Comparison of ENCODE assay signal across 22 mouse cellular contexts in the genomic region with DNA sequence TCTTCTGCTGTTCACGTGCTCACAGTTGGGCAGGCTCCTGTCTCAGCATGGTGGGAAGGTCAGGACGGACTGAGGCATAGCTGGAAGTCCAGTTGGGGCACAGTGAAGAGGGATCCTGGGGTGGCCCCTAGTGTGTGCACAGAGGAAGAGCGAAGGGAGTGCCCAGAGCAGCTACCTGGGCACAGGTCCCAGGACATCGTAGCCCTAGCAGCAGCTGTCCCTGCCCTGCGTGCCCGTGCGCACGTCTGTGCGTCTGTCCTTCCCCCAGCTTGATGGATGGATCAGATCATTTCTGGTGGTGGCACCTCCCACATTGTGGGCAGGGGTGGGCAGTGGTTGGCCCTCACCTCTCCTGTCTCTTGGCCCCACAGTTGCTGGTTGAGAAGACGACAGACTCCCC. TPM values are rescaled to one million over a fixed set of nuclear protein-coding genes. Genes with fewer than 3 reads are reported as not detected.
A peak's percentile ranks its signal among the peaks of the same experiment; 100 is the strongest.
DNase-seq lines count a peak whose midpoint lies in the region; ATAC-seq and TF ChIP-seq lines count a peak whose summit lies in the region.
"Had no signal": no experiment of that assay in that cellular context is flagged by ENCODE, and none has a peak within 500 bp of the region (broad histone marks: within the 10 kb centered on the region; RNA-seq: fewer than 3 reads in every experiment).

No protein-coding gene starts in this region.

- intact Hi-C loops in gastrocnemius, postnatal 14 days (cut with DNase I; ENCODE audit: low total_unique reads), result no loop called here

- no peak for ATAC-seq in midbrain, postnatal 0 days (ENCODE audit: low FRiP score)
- ATAC-seq: forebrain, embryonic 14.5 days had no signal

- peaks cover 55% of the 10 kb centered on the region for H3K36me3 ChIP-seq in midbrain, embryonic 10.5 days
- H3K36me3 ChIP-seq in midbrain, postnatal 0 days (ENCODE audit: insufficient read depth, low read length), result peaks cover 38% of the 10 kb centered on the region
- H3K36me3 ChIP-seq in myocyte (ENCODE audit: control insufficient read depth, insufficient read depth), result peaks cover 3% of the 10 kb centered on the region

- H3ac ChIP-seq in myocyte (ENCODE audit: control insufficient read depth, insufficient read length), result no peak overlapping the region

- H3K27me3 ChIP-seq in midbrain, embryonic 10.5 days (ENCODE audit: low read depth, poor library complexity, severe bottlenecking), result no peaks in the 10 kb centered on the region
- H3K27me3 ChIP-seq in midbrain, postnatal 0 days (ENCODE audit: insufficient read depth, low read length), result no peaks in the 10 kb centered on the region
- no peaks in the 10 kb centered on the region for H3K27me3 ChIP-seq in myocyte (ENCODE audit: control insufficient read depth, insufficient read depth, insufficient read length)
- H3K27me3 ChIP-seq: CH12.LX; lung, embryonic 15.5 days; midbrain, embryonic 12.5 days had no signal

- no peak overlapping the region for H3K4me3 ChIP-seq in midbrain, embryonic 10.5 days
- no peak overlapping the region for H3K4me3 ChIP-seq in midbrain, postnatal 0 days (ENCODE audit: low read depth, low read length)
- H3K4me3 ChIP-seq in myocyte, result no peak overlapping the region
- H3K4me3 ChIP-seq: lung, embryonic 15.5 days; midbrain, embryonic 12.5 days had no signal

- WGBS in midbrain, embryonic 10.5 days, result 93% methylated on average over 10 of the region's 10 CpGs
- WGBS in midbrain, postnatal 0 days, result 91% methylated on average over 10 of the region's 10 CpGs

- H3K9me3 ChIP-seq in midbrain, embryonic 10.5 days (replicated peaks), result no peaks in the 10 kb centered on the region
- no peaks in the 10 kb centered on the region for H3K9me3 ChIP-seq in midbrain, postnatal 0 days (ENCODE audit: low read length)
- H3K9me3 ChIP-seq: lung, embryonic 15.5 days; midbrain, embryonic 12.5 days had no signal

- H3K27ac ChIP-seq in midbrain, embryonic 10.5 days (replicated peaks), result peak overlapping the region; percentile 97; the same call in 1 of the 2 replicates
- H3K27ac ChIP-seq in midbrain, postnatal 0 days (ENCODE audit: low read depth, low read length), result no peak overlapping the region
- H3K27ac ChIP-seq: liver, embryonic 14.5 days; lung, embryonic 15.5 days had no signal

- H3K4me1 ChIP-seq in midbrain, embryonic 10.5 days, result peaks cover 48% of the 10 kb centered on the region
- peaks cover 7% of the 10 kb centered on the region for H3K4me1 ChIP-seq in midbrain, postnatal 0 days (ENCODE audit: insufficient read depth, low read length)

- H3K9ac ChIP-seq in midbrain, postnatal 0 days (replicated peaks; ENCODE audit: low read length, poor library complexity, severe bottlenecking), result no peak overlapping the region
- H3K9ac ChIP-seq: liver, embryonic 14.5 days; lung, embryonic 15.5 days had no signal

- H3K4me2 ChIP-seq in midbrain, postnatal 0 days (ENCODE audit: low read depth, low read length, poor library complexity, severe bottlenecking), result no peak overlapping the region
- no peak overlapping the region for H3K4me2 ChIP-seq in myocyte (ENCODE audit: low read depth)
- H3K4me2 ChIP-seq: lung, embryonic 15.5 days; midbrain, embryonic 12.5 days had no signal

- peak; percentile 63 for DNase-seq in gastrocnemius, adult 18-20 months (ENCODE audit: low spot score)
- DNase-seq in gastrocnemius, postnatal 14 days, result no peak
- DNase-seq in heart, postnatal 4 days, result peak; percentile 17
- no peak for DNase-seq in heart, adult 9 months (ENCODE audit: low spot score in 2 of 2)
- no peak for DNase-seq in midbrain, embryonic 10.5 days (ENCODE audit: low spot score)
- DNase-seq in midbrain, postnatal 0 days (ENCODE audit: low spot score), result no peak
- no peak for DNase-seq in thymus, postnatal 10 days (ENCODE audit: low spot score in 2 of 2)
- DNase-seq: adrenal gland, postnatal 25 days; heart, postnatal 36 days; kidney, adult 8-10 months; kidney, postnatal 25 days; right cerebral cortex, postnatal 14 days; thymus, adult 2 months had no signal

- TF ChIP-seq POLR2A in myocyte (IDR thresholded peaks at IDR 0.05; ENCODE audit: insufficient read length, low read depth), result no peak

- TF ChIP-seq CTCF in midbrain, postnatal 0 days (IDR thresholded peaks at IDR 0.05), result no peak

- H3K79me2 ChIP-seq in myocyte (ENCODE audit: control insufficient read depth, insufficient read depth), result no peaks in the 10 kb centered on the region

TF ChIP-seq in myocyte, 11 proteins besides CTCF, POLR2A, EP300 and RAD21:
- TF ChIP-seq SRF (IDR thresholded peaks at IDR 0.05; ENCODE audit: control insufficient read depth, insufficient read length, low read depth) (no peak), E2F4 (IDR thresholded peaks at IDR 0.05; ENCODE audit: insufficient read depth) (no peak), POLR2AphosphoS2 (IDR thresholded peaks at IDR 0.05; ENCODE audit: insufficient read length, low read depth) (peak; percentile 16), CEBPB (IDR thresholded peaks at IDR 0.05; ENCODE audit: insufficient read depth, poor library complexity, severe bottlenecking) (no peak), MAX (IDR thresholded peaks at IDR 0.05; ENCODE audit: low read depth) (no peak), TCF3 (IDR thresholded peaks at IDR 0.05; ENCODE audit: insufficient read length, low read depth) (no peak), USF1 (IDR thresholded peaks at IDR 0.05; ENCODE audit: low read depth) (no peak)

RNA-seq across cellular contexts. Expression of gene Zfp651, which starts 3.1 kb away (rescaled TPM):
- total RNA-seq in gastrocnemius, adult 18-20 months (2021), result 100 to 1,000 TPM; 123 to 131 TPM
- 10 to 100 TPM; 51.5 to 56.1 TPM for total RNA-seq in gastrocnemius, postnatal 14 days (2021)
- 10 to 100 TPM; 75.6 to 81.6 TPM for total RNA-seq in heart, postnatal 4 days (2021)
- polyA plus RNA-seq in midbrain, embryonic 10.5 days (2016; fragmentation: Nextera tagmentation; extraction: Ambion mirVana), result 4.8 and 6.6 TPM in 2 replicates
- 55.4 and 59.7 TPM in 2 replicates for total RNA-seq in midbrain, postnatal 0 days (2014; rRNA removed)
- 21.3 and 22.8 TPM in 2 replicates for polyA plus RNA-seq in midbrain, postnatal 0 days (2015; fragmentation: Nextera tagmentation; extraction: Ambion mirVana)
- polyA plus RNA-seq in myocyte (2012; fragmentation: generic; extraction: Trizol), result 47.0 TPM

RNA-seq across cellular contexts. Expression of gene Klhl40, which starts 15.2 kb away (rescaled TPM):
- total RNA-seq in gastrocnemius, adult 18-20 months (2021), result 100 to 1,000 TPM; 121 to 228 TPM
- 100 to 1,000 TPM; 116 to 158 TPM for total RNA-seq in gastrocnemius, postnatal 14 days (2021)
- 10 to 100 TPM; 14.1 to 15.4 TPM for total RNA-seq in heart, postnatal 4 days (2021)
- polyA plus RNA-seq in midbrain, embryonic 10.5 days (2016; fragmentation: Nextera tagmentation; extraction: Ambion mirVana), result 0.15 and 0.16 TPM in 2 replicates
- total RNA-seq in midbrain, postnatal 0 days (2014; rRNA removed), result 1.3 and 1.7 TPM in 2 replicates
- polyA plus RNA-seq in midbrain, postnatal 0 days (2015; fragmentation: Nextera tagmentation; extraction: Ambion mirVana), result 2.9 and 3.2 TPM in 2 replicates
- 70.4 TPM for polyA plus RNA-seq in myocyte (2012; fragmentation: generic; extraction: Trizol)
- total RNA-seq: CH12.LX had no signal
- polyA plus RNA-seq: liver, embryonic 14.5 days; spleen, adult 2 months had no signal

RNA-seq across cellular contexts. Expression of gene Hhatl, which starts 30.1 kb away (rescaled TPM):
- 100 to 1,000 TPM; 125 to 145 TPM for total RNA-seq in gastrocnemius, adult 18-20 months (2021)
- 100 to 1,000 TPM; 276 to 284 TPM for total RNA-seq in gastrocnemius, postnatal 14 days (2021)
- 10 to 100 TPM; 72.5 to 84.4 TPM for total RNA-seq in heart, postnatal 4 days (2021)
- not detected in 2 replicates for polyA plus RNA-seq in midbrain, embryonic 10.5 days (2016; fragmentation: Nextera tagmentation; extraction: Ambion mirVana)
- total RNA-seq in midbrain, postnatal 0 days (2014; rRNA removed), result 1.2 and 1.5 TPM in 2 replicates
- polyA plus RNA-seq in midbrain, postnatal 0 days (2015; fragmentation: Nextera tagmentation; extraction: Ambion mirVana), result 0.64 and 0.99 TPM in 2 replicates
- polyA plus RNA-seq in myocyte (2012; fragmentation: generic; extraction: Trizol), result 1.9 TPM
- total RNA-seq: adrenal gland, postnatal 25 days; CH12.LX; common myeloid progenitor, adult 5-6 weeks had no signal
- polyA plus RNA-seq: embryonic facial prominence, embryonic 11.5 days; forebrain, embryonic 14.5 days; liver, embryonic 14.5 days; midbrain, embryonic 12.5 days had no signal

RNA-seq across cellular contexts. Expression of gene Nktr, which starts 43.3 kb away (rescaled TPM):
- total RNA-seq in gastrocnemius, adult 18-20 months (2021), result 10 to 100 TPM; 31.7 to 37.0 TPM
- 10 to 100 TPM; 24.2 to 29.9 TPM for total RNA-seq in gastrocnemius, postnatal 14 days (2021)
- total RNA-seq in heart, postnatal 4 days (2021), result 10 to 100 TPM; 67.6 to 73.5 TPM
- polyA plus RNA-seq in midbrain, embryonic 10.5 days (2016; fragmentation: Nextera tagmentation; extraction: Ambion mirVana), result 56.1 and 59.5 TPM in 2 replicates
- total RNA-seq in midbrain, postnatal 0 days (2014; rRNA removed), result 71.4 and 112 TPM in 2 replicates
- 42.1 and 50.7 TPM in 2 replicates for polyA plus RNA-seq in midbrain, postnatal 0 days (2015; fragmentation: Nextera tagmentation; extraction: Ambion mirVana)
- polyA plus RNA-seq in myocyte (2012; fragmentation: generic; extraction: Trizol), result 9.0 TPM

RNA-seq across cellular contexts. Expression of gene Ss18l2, which starts 52.1 kb away (rescaled TPM):
- 100 to 1,000 TPM; 108 to 115 TPM for total RNA-seq in gastrocnemius, adult 18-20 months (2021)
- total RNA-seq in gastrocnemius, postnatal 14 days (2021), result 10 to 100 TPM; 89.3 to 93.6 TPM
- 100 to 1,000 TPM; 115 to 127 TPM for total RNA-seq in heart, postnatal 4 days (2021)
- polyA plus RNA-seq in midbrain, embryonic 10.5 days (2016; fragmentation: Nextera tagmentation; extraction: Ambion mirVana), result 91.8 and 103 TPM in 2 replicates
- total RNA-seq in midbrain, postnatal 0 days (2014; rRNA removed), result 51.4 and 59.6 TPM in 2 replicates
- polyA plus RNA-seq in midbrain, postnatal 0 days (2015; fragmentation: Nextera tagmentation; extraction: Ambion mirVana), result 204 and 218 TPM in 2 replicates
- polyA plus RNA-seq in myocyte (2012; fragmentation: generic; extraction: Trizol), result 81.5 TPM

Comparison
In these comparisons a context has a peak if more than half of its experiments do, and no peak if none do; other contexts are left out.
1. DNase-seq: peak in gastrocnemius, adult 18-20 months (single experiment) and heart, postnatal 4 days (single experiment); none in gastrocnemius, postnatal 14 days (single experiment), heart, adult 9 months (0 of 2), midbrain, embryonic 10.5 days (single experiment), midbrain, postnatal 0 days (single experiment) and thymus, postnatal 10 days (0 of 2).
2. RNA of gene Klhl40, which starts 15.2 kb away (total RNA-seq): 121 to 228 TPM in gastrocnemius, adult 18-20 months and 116 to 158 TPM in gastrocnemius, postnatal 14 days; 14.1 to 15.4 TPM in heart, postnatal 4 days and 1.3 to 1.7 TPM in midbrain, postnatal 0 days; every median in the first group is over 4 times any median in the second.
3. RNA of gene Hhatl, which starts 30.1 kb away (total RNA-seq): 276 to 284 TPM in gastrocnemius, postnatal 14 days, 125 to 145 TPM in gastrocnemius, adult 18-20 months and 72.5 to 84.4 TPM in heart, postnatal 4 days; 1.2 to 1.5 TPM in midbrain, postnatal 0 days; every median in the first group is over 10 times any median in the second.